Mouse (Mus musculus) layer of hippocampus, postnatal 36 days (tissue): ENCODE data around the gene Chid1. TPM values are rescaled to one million over a fixed set of nuclear protein-coding genes. Genes with fewer than 3 reads are reported as not detected.

Experiments used
- DNase-seq, 2 experiments: peaks; one replicate each; pipeline ENCODE4 v3.0.0; 2022
- total RNA-seq, 2 experiments: library from RNA; stranded (reverse); gene quantifications; 2 replicates each; pipeline ENCODE4 v1.2.3; 2021

Gene Chid1
- total RNA-seq, 2 experiments from 2014 or later, result 73.0 to 73.3 TPM

DNA sequence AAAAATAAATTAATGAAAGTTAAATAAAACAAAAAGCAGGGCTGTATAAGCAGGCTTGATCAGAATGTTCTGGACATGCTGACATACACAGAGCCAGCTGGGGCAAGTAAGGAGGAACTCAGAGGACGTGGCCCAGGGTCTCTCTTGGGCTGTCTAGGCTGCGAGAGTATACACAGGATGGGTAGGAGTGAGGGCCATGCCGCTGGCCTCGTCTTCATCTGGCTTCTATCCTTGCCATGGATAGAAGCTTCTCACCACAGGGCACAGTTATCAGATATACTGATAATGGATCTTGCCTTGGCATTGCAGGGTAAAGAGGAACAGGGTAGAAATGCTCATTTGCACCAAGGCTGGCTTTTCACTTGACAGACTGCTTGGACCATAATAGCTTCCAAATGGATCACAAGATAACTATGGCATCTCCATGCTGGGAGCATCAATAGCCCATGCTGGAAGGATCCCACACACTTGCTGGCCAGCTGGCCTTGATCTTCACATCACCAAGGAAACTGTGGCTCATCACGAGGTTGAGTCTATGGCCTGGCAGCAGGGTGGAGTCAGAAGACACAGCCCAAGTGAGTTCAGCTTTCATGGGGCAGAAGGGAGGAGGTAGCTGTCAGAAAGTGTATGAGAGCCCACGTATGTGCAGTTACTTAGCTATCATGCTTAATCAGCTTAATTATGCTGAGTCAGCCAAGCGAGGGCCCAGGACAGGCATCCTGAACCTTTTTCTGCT lies 37.7 kb downstream of the Chid1 start:
- no peak for DNase-seq

GRCm38 (mm10) chr7:141497600-141497999 lies 42.1 kb downstream of the Chid1 start:
- DNase-seq, result no peak

GRCm38 (mm10) chr7:141495940-141496339 lies 43.7 kb downstream of the Chid1 start:
- DNase-seq, result no peak

DNA sequence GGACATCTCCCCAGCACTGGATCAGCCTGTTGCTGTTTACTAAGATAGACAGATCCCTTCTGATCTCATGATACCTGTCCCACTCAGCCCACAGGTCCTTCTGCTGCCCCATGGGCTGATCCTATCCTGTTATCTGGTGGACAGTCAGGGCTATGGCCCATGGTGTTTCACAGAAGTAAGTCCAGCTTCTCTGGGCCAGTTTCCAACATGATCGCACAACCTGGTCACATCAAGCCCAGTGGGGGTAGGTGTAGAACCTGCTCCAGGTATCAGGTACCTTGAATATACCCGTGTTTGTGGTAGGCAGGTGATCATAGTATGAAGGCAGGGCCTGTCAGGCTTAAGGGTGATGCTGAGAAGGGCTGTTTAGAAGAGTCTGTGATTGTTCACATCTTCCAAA lies 44.3 kb downstream of the Chid1 start:
- no peak for DNase-seq

DNA sequence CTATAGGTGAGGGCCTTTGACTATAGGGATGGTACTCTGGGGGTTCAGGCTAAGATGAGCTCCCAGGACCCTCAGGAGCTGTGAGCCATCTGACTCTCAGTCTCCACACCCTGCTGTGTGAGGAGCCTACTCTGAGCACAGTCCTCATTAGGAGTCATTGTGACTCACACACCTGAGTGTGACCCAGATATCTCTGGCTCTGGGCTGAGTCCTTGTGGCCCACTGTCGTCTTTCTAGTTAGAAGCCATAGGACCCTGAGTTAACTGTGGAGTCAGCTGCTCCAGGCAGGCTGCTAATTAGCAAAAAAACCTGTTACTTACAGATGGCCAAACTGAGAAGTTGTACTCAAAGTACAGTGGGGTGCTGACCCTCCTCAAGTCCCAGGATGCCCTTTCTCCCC lies 45.9 kb downstream of the Chid1 start:
- no peak for DNase-seq

- no peak for DNase-seq
Measured at GRCm38 (mm10) chr7:141492738-141493137, 46.9 kb downstream of the Chid1 start.

- DNase-seq, result no peak
Measured at GRCm38 (mm10) chr7:141491151-141491550, 48.5 kb downstream of the Chid1 start.

DNA sequence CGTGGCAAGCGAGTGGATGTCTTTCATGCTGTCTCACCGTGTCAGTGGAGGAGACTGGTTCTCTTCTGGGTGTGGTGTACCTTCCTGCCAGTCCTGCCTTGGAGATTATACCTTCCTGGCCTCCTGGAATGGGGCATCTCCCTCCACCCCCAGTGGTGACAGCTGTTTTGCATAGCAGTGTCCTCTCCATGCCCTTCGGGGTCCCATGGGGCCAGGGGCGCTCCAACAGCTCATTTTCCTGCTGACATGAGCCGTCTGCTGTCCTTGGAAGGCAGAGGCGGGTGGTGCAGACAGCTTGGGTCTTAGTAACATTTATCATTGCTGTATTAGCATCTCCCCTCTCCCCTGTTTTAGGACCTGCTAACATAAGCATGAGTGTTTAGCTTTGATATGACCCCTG lies 52.5 kb downstream of the Chid1 start:
- DNase-seq, result no peak

GRCm38 (mm10) chr7:141486239-141486638 lies 53.4 kb downstream of the Chid1 start:
- no peak for DNase-seq

GRCm38 (mm10) chr7:141485606-141486005 lies 54.1 kb downstream of the Chid1 start:
- DNase-seq, result no peak

GRCm38 (mm10) chr7:141485186-141485585 lies 54.5 kb downstream of the Chid1 start:
- no peak for DNase-seq

- no peak for DNase-seq
Measured at GRCm38 (mm10) chr7:141484186-141485120, 55.2 kb downstream of the Chid1 start.

DNA sequence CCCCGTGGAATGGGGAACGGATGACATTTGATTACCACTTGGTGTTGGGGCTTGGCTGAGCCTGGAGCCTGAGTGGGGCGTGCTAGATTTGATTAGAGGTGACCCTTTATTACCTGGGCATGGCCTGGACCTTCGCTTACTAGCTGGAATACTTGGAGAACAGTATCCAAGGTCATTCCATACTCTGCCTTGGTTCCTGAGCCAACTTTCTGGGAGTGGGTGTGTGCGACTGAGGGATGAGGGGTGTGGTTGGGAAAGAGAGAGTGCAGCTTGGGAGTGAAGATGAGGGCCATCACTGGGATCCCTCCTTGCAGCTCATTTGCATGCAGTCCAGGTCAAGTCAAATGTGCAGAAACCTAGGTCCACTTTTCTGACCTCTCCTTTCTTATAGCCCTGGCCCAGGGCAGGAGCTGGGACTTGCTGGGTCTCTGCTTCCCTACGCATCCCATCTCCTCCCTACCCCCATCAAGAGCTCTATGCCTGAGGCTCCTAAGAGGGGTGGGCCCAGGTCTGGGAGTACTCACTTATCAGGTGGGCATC lies 56.5 kb downstream of the Chid1 start:
- no peak for DNase-seq

DNA sequence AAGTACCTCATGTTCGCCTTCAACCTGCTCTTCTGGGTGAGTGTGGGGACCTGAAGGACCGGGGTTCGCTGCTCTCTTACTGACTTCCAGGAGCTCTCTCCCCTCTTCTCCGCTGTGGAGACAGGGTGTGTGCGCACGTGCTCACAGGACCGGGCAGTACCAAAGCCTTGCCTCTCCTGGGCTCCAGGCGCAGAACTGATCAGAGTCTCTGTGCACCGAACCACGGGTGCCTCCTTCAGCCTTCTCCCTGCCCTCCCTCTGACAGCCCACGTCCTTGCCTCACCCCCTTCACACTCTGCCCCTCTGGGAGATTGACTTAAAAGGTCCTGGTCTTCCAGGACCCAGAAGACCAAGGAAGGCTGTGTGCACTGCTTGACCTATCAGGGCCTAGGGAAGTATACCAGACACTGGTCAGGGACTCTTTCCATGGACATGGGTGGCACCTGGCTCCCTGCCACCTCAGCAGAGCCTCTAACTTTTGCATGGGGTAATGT lies 57.1 kb downstream of the Chid1 start:
- DNase-seq, result no peak

GRCm38 (mm10) chr7:141481498-141482401 lies 57.9 kb downstream of the Chid1 start:
- peak in 1 of 2 experiments; percentile 52 for DNase-seq

DNA sequence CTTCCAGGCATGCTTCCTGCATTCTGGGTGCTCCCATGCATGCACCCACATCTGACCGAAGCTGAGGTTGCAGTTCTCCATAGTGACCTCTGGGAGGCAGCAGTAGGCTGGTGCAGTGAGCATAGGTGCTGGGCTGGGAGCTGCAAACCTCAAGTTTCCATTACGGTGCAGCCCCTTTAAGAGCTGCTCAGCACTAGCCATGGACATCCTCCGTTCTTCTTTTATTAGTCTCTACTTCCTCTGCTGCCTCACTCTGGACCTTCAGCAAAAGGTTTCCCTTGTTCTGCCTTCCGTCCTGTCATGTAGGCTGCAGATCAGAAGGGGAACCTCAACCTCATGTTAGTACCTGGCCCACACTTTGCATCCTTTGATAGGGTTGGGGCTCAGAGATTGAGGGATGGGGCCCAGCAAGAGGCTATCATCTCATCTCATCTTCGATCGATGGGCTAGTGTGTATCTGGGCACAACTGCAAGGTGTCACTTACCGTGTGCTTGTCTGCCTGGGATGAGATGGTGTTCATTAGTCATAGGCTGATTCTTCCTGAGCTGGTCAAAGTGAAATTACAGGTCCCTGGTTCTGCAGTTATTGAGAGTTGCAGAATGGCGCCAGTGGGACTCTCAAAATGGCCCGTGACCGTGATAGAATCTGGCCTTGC lies 58.7 kb downstream of the Chid1 start:
- DNase-seq, result peak; percentile 66 to 71

GRCm38 (mm10) chr7:141478270-141478748 lies 61.3 kb downstream of the Chid1 start:
- DNase-seq, result no peak

DNA sequence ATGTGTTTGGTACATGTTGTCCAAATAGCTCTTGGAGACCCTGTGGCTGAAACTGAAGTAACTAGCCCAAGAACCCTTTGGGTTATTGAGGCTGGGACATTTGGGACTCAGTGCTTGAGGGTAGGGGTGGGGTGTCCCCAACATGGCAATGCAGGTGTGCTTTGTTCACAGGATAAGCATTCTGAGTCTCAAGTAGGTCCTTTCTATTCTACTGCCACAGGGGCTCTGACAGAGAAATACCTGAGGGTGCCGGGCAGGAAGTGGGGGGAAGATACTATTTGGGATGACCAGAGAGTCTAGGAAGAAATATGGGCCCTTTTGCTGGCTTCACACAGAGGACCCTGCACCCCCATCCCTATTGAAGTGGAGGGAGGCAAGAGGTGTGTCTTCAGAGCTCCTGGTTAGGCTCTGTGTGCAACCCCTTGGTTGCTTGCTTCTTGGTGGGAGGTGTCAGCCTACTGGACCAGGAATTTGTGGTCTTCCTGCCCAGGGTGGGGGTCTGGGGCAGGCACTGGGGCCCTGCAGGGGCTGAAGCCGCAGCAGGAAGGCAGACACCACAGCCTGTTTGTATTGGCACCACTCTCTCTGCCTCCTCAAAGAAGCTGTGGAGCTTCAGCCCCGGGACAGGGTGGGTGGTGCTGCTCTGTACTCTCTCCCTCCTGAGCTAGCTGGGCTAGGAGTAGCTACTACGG lies 61.9 kb downstream of the Chid1 start:
- no peak for DNase-seq

DNA sequence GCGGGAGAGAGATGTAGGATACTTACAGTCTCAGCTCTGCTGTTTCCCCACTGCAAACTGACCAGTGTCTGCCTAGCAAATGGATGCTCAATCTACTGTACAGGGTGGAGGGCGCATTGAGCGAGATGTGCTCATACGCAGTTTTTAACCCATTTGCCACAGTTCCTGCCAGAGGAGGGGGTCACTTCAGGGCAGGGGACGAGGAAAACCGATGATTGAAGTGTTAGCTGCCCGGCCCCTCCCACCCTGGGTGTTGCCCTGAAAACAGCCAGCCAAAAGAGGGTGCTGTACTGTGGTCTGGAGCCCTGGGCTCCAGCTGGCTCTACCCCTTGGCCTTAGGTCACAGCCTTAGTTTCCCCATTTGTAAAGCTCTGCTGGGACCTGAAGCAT lies 62.7 kb downstream of the Chid1 start:
- no peak for DNase-seq

DNA sequence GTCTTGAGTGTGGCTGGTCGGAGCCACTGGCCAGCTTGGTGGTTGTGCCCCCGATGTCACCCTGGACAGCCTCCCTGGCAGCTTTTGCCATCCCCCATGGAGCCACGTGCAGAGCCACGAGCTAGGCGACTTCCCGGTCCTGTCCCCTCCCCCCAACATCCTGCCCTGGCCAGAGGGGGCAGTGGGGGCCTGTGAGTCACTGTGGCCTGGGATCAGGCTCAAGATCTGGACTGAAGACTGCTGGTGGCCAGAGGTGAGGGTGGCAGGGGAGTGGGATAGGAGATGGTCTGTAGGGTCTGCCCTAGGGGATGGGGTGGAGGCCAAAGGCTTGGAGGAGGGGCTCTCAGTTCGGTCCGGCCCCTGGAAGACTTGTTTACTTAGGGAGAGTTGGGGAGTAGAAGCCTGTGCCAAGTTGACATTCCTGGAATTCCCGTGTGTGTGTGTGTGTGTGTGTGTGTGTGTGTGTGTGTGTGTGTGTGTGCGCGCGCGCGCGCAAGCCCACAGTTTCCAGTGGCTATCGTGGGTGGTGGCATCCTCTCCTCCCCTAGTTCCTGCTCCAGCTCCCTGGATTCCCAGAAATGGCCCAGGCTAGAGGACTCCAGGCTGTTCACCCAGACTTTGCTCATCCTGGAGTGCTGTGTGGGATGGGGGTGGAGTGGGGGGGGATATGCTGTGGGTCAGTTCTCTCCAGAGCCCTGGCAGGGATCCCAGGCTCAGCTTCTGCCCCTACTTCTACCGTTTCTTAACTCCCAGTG lies 63.3 kb downstream of the Chid1 start:
- DNase-seq, result no peak
